Mouse (Mus musculus) CH12.LX (cell line): ENCODE results near the gene Zfr2. TPM values are rescaled to one million over a fixed set of nuclear protein-coding genes. Genes with fewer than 3 reads are reported as not detected.

ENCODE experiments used
- DNase-seq: peaks from one replicate; pipeline ENCODE4 v3.0.0-alpha.2; 2013; ENCODE audit errors: extremely low read depth
- H3K27ac ChIP-seq: 2 replicates; pipeline ENCODE4 v1.5.1; 2012; ENCODE audit warnings: low read depth, mild to moderate bottlenecking, control low read depth, moderate library complexity; ENCODE audit not compliant: insufficient read depth
- H3K27me3 ChIP-seq: replicated peaks from 2 replicates; pipeline ENCODE3; 2012; ENCODE audit warnings: inconsistent platforms
- H3K36me3 ChIP-seq, 2 experiments: replicated peaks in 1 of 2; 2 replicates each; pipeline versions ENCODE3 to v1.6.1; 2012; ENCODE audit warnings: inconsistent platforms in 1 of 2, low read length in 1 of 2, mild to moderate bottlenecking in 1 of 2, mixed read lengths in 1 of 2, moderate library complexity in 1 of 2; ENCODE audit not compliant: control insufficient read depth in 1 of 2, insufficient read depth in 1 of 2
- H3K4me1 ChIP-seq, 2 experiments: 2 replicates each; pipeline ENCODE4 v1.6.1; 2012; ENCODE audit warnings: inconsistent platforms in 1 of 2, moderate library complexity in 1 of 2; ENCODE audit not compliant: insufficient read depth in 2 of 2, control insufficient read depth in 1 of 2
- H3K4me2 ChIP-seq: 2 replicates; pipeline ENCODE4 v1.6.1; 2012; ENCODE audit warnings: low read depth, mild to moderate bottlenecking, control low read depth; ENCODE audit not compliant: poor library complexity, insufficient read depth, severe bottlenecking
- H3K4me3 ChIP-seq, 3 experiments: fragments of 150-350 bp in 1 of 3; sonication (generic) in 1 of 3; replicated peaks in 1 of 3; 2 replicates each; pipeline versions ENCODE3 to v1.5.1; 2011 to 2012; ENCODE audit warnings: low read depth in 2 of 3, low read length in 2 of 3, mild to moderate bottlenecking in 2 of 3, moderate library complexity in 2 of 3, control low read depth in 1 of 3, improper control_type of control experiment in 1 of 3, inconsistent platforms in 1 of 3, mixed read lengths in 1 of 3; ENCODE audit not compliant: poor library complexity in 1 of 3
- H3K79me2 ChIP-seq: replicated peaks from 2 replicates; pipeline ENCODE4 v1.6.1; 2012; ENCODE audit warnings: mild to moderate bottlenecking, moderate library complexity; ENCODE audit not compliant: control insufficient read depth, poor library complexity, insufficient read depth, severe bottlenecking; ENCODE audit errors: extremely low read depth
- H3K9ac ChIP-seq: 2 replicates; pipeline ENCODE4 v1.6.1; 2012; ENCODE audit warnings: low read depth, mild to moderate bottlenecking, control low read depth, moderate library complexity; ENCODE audit not compliant: insufficient read depth
- H3K9me3 ChIP-seq: replicated peaks from 2 replicates; pipeline ENCODE3; 2012; ENCODE audit warnings: low read length, inconsistent platforms, mixed read lengths
- BHLHE40 ChIP-seq: IDR thresholded peaks from 2 replicates; pipeline ENCODE4 v1.6.1; 2011; ENCODE audit warnings: mild to moderate bottlenecking, low read depth, low read length, improper control_type of control experiment
- CHD1 ChIP-seq: IDR thresholded peaks from 2 replicates; pipeline ENCODE4 v1.6.1; 2012; ENCODE audit warnings: low read depth, low read length, improper control_type of control experiment, inconsistent platforms
- CTCF ChIP-seq, 2 experiments: IDR thresholded peaks in 1 of 2; conservative IDR thresholded peaks in 1 of 2; 2 replicates each; pipeline ENCODE4 v1.5.1; 2011 to 2012; ENCODE audit warnings: low read depth in 2 of 2, low read length in 2 of 2, improper control_type of control experiment in 1 of 2, inconsistent platforms in 1 of 2, mild to moderate bottlenecking in 1 of 2, moderate library complexity in 1 of 2
- EP300 ChIP-seq: IDR thresholded peaks from 2 replicates; pipeline ENCODE4 v1.6.1; 2011; ENCODE audit warnings: low read length, improper control_type of control experiment
- JUN ChIP-seq: IDR thresholded peaks from 2 replicates; pipeline ENCODE4 v1.6.1; 2011; ENCODE audit warnings: low read depth, mild to moderate bottlenecking, low read length, improper control_type of control experiment, moderate library complexity; ENCODE audit not compliant: insufficient read depth
- JUND ChIP-seq: conservative IDR thresholded peaks from 2 replicates; pipeline ENCODE4 v1.6.1; 2011; ENCODE audit warnings: low read depth, low read length, improper control_type of control experiment
- MYC ChIP-seq: IDR thresholded peaks from 2 replicates; pipeline ENCODE4 v1.6.1; 2011; ENCODE audit warnings: low read depth, mild to moderate bottlenecking, improper control_type of control experiment, low read length
- POLR2A ChIP-seq: IDR thresholded peaks from 2 replicates; pipeline ENCODE4 v1.6.1; 2011; ENCODE audit warnings: low read depth, mild to moderate bottlenecking, improper control_type of control experiment, low read length
- RCOR1 ChIP-seq: conservative IDR thresholded peaks from 2 replicates; pipeline ENCODE4 v1.6.1; 2012; ENCODE audit warnings: low read depth, mild to moderate bottlenecking, inconsistent platforms, low read length, improper control_type of control experiment
- SIN3A ChIP-seq: IDR thresholded peaks from 2 replicates; pipeline ENCODE4 v1.6.1; 2012; ENCODE audit warnings: low read length, improper control_type of control experiment, inconsistent platforms
- TBP ChIP-seq: conservative IDR thresholded peaks from 2 replicates; pipeline ENCODE4 v1.6.1; 2011; ENCODE audit warnings: low read depth, low read length, improper control_type of control experiment
- TCF12 ChIP-seq: IDR thresholded peaks from 2 replicates; pipeline ENCODE4 v1.6.1; 2014; ENCODE audit warnings: low read depth, mild to moderate bottlenecking, inconsistent platforms, low read length, improper control_type of control experiment
- USF1 ChIP-seq: IDR thresholded peaks from 2 replicates; pipeline ENCODE4 v1.6.1; 2014; ENCODE audit warnings: low read depth, mild to moderate bottlenecking, inconsistent platforms, low read length, improper control_type of control experiment
- ZKSCAN1 ChIP-seq: IDR thresholded peaks from 2 replicates; pipeline ENCODE4 v1.6.1; 2012; ENCODE audit warnings: low read depth, inconsistent platforms, low read length, improper control_type of control experiment, borderline replicate concordance
- dilution Hi-C: fragments of 300-500 bp; cut with MboI; formaldehyde crosslinking; loops from 2 replicates; pipeline ENCODE4 v1.14.3; 2020; ENCODE audit warnings: low sequenced_read_pairs; ENCODE audit not compliant: extremely low pct_unique_long_range_greater_than_20kb, extremely low pct_ligation_motif_present
- in situ Hi-C: fragments of 300-500 bp; cut with MboI; formaldehyde crosslinking; loops from 3 replicates; pipeline ENCODE4 v1.14.3; 2019; ENCODE audit warnings: low sequenced_read_pairs, low pct_ligation_motif_present, low pct_unique_long_range_greater_than_20kb, mixed read lengths
- polyA plus RNA-seq: library from polyadenylated mRNA; unstranded; fragments of >175 nt; gene quantifications from 2 replicates; pipeline ENCODE4 v1.2.1, GENCODE M21; 2012; ENCODE audit warnings: low read depth; ENCODE audit not compliant: insufficient read length
- total RNA-seq, 2 experiments: library from RNA; depleted of rRNA; stranded (reverse); fragments of 300-350 nt in 1 of 2; fragments of >200 nt in 1 of 2; gene quantifications; 2 replicates each; pipeline ENCODE4 v1.2.3; 2012 to 2014

The Zfr2 gene
- total and polyA plus RNA-seq, 3 experiments = 1.0 to 13.5 (median 2.4) TPM

- Histone ChIP-seq H3K36me3 (peaks cover 0 to 5% of the 10 kb centered on the region in 2 experiments), H3K9me3 (no peaks in the 10 kb centered on the region), H3K4me2 (no peak overlapping the region), H3K27me3 (peaks cover 7% of the 10 kb centered on the region), H3K4me3 (no peak overlapping the region), H3K79me2 (peaks cover 16% of the 10 kb centered on the region), H3K9ac (no peak overlapping the region), H3K4me1 (peaks cover 7 to 57% of the 10 kb centered on the region in 2 experiments), H3K27ac (no peak overlapping the region)
- no peak for DNase-seq
- dilution Hi-C loops = no loop called here
- TF ChIP-seq TCF12 = no peak
- no peak for TF ChIP-seq SIN3A
- TF ChIP-seq BHLHE40 = no peak
- TF ChIP-seq EP300 = no peak
- TF ChIP-seq TBP = no peak
- TF ChIP-seq MYC = no peak
- TF ChIP-seq RCOR1 = no peak
- no peak for TF ChIP-seq ZKSCAN1
- TF ChIP-seq CHD1 = no peak
- no peak for TF ChIP-seq CTCF (conservative IDR thresholded peaks at IDR 0.05 in 1 of 2, IDR thresholded peaks at IDR 0.05 in 1 of 2; ENCODE audit: low read depth in 2 of 2, low read length in 2 of 2)
- no peak for TF ChIP-seq JUND
- in situ Hi-C loops = loop anchor here (5.0 kb wide), 2 partner anchors 52 to 93 kb away; partner anchors contain the start of gene Gipc3
Measured at GRCm38 (mm10) chr10:81289811-81290210, 56.9 kb downstream of the Zfr2 start.

DNA sequence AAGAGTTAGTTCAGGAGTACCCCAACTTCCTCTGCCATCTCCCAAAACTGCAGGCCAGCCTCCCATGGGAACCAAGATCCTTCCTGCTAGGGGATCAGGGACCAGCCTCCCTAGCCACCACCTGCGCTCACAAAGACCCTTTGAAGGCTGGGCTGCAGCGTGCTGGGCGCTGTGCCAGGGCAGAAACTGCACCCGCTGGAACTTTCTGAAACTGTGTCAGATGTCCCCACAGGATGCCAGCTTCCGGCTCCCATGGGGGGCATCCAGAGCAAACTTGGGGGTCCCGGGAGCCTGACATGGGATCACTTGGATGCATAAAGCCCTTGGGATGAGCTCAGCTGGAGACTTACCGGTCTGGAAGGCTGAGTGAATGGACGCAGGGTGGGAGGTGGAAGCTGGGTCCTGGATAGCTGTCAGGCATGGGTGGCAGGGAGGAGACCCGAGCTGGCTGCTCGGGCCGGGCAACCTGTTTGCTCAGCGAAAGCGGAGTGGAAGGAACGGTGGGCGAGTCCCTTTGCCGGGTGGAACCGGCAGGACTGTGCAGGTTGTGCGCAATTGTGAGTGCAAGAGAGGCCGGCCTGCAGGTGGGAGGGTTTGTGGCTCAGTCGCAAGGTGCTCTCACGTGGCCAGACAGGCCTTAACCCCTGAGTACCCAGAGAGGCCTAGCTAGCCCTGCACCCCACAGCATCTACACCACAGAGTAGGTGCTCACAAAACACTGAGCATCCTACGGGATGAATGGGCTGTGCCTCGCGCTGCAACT is 57.9 kb downstream of the Zfr2 start:
- no peak overlapping the region for H3K27ac ChIP-seq
- H3K27me3 ChIP-seq = no peaks in the 10 kb centered on the region
- no peak for DNase-seq
- dilution Hi-C loops = no loop called here
- no peak overlapping the region for H3K4me2 ChIP-seq
- H3K4me1 ChIP-seq = peaks cover 12 to 63% of the 10 kb centered on the region in 2 experiments
- no peak overlapping the region for H3K9ac ChIP-seq
- H3K4me3 ChIP-seq = no peak overlapping the region
- H3K36me3 ChIP-seq = peaks cover 0 to 15% of the 10 kb centered on the region in 2 experiments
- peaks cover 26% of the 10 kb centered on the region for H3K79me2 ChIP-seq
- no peaks in the 10 kb centered on the region for H3K9me3 ChIP-seq
- in situ Hi-C loops = loop anchor here (5.0 kb wide), 1 partner anchor 51 kb away; the partner anchor contains the start of gene Gipc3
- no peak for TF ChIP-seq POLR2A
- no peak for TF ChIP-seq JUN
- no peak for TF ChIP-seq USF1
- TF ChIP-seq, all 38 proteins: peak for 0
